Mouse (Mus musculus): ENCODE data around the gene 2610044O15Rik8.
"Not testable (repeated sequence)": the region's sequence is repeated elsewhere in the genome, so short reads cannot be mapped to it uniquely, and the experiment has no call there.

Gene 2610044O15Rik8

GRCm38 (mm10) chr8:129234027-129234733 is at the start of gene 2610044O15Rik8:
TSS of gene 2610044O15Rik8 (minus strand) at chr8:129234406.
- in situ Hi-C loops (cut with MboI, MseI) = no loop called here

- in situ Hi-C loops (cut with MboI, MseI) = no loop called here
These were observed 31.7 kb upstream of the 2610044O15Rik8 start for GRCm38 (mm10) chr8:129265918-129266317.

GRCm38 (mm10) chr8:129264296-129264695 is 30.1 kb upstream of the 2610044O15Rik8 start:
- in situ Hi-C loops (cut with MboI, MseI) = no loop called here

GRCm38 (mm10) chr8:129263211-129263927 is 29.2 kb upstream of the 2610044O15Rik8 start:
- in situ Hi-C loops (cut with MboI, MseI) = not testable (repeated sequence)

GRCm38 (mm10) chr8:129233664-129234026 is 561 bp downstream of the 2610044O15Rik8 start:
- in situ Hi-C loops (cut with MboI, MseI) = no loop called here
